Mouse (Mus musculus) spleen, postnatal 10 days (tissue): ENCODE measurements at regions not wholly inside any gene's neighbourhood (a gene's known extent, or its start where the extent isn't known, plus 50 kb on each side); places are given as distances from the start of the nearest gene placed in this dataset.

Source experiments
- DNase-seq, 2 experiments: peaks; one replicate each; pipeline ENCODE4 v3.0.0; 2021 to 2022; ENCODE audit warnings: low spot score in 2 of 2

DNA sequence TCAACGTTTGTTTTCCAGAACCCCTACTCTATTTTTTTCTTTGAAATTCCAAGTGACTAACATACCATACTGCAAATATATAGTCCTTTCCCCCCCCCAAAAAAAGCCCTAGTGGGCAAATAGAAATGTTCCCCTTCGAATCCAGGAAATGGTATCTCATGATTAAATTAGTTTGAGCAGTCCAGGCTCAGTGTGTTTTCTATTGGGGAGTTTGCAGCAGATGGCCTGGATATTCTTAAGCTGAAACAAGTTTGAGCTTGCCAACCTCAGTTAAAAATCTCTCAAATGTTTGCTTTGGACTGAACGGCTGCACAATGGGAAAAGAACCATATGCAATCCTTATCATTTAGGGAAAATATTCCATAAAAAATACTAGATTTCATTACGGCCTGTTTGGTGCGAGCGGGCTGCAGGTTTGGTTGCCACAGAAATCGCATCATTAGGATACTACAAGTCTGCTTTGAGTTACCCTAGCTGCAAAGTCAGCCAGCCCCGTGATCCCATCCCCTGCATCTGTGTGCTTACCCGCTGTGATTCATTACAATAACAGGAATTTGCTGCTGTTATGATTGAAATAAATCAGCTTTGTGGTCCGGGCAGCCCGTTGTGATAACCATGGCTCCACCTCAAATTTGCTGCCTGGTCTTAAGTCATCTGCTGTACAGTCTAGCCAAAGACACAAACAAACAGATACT, 227.2 kb upstream of the Zfp637 start:
- DNase-seq, result no peak

DNA sequence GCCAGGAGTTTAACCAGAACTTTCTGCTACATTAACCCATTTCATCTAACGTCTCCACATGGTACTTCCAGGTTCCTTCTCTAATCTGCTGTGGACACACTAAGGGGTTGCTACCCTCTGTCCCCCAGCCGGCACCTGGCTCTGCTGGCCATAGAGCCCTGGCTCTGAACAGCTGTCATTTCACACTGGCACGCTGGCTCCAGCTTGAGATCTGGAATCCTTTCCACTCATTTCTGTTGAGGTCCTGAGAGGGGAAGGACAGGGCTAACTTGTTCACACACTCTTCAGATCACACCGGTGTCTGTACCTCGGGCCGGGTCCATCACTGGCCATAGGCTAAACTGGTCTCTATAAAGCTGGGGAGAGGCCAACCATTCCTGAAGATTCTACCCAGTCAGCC, 226.6 kb upstream of the Zfp637 start:
- DNase-seq, result no peak

DNA sequence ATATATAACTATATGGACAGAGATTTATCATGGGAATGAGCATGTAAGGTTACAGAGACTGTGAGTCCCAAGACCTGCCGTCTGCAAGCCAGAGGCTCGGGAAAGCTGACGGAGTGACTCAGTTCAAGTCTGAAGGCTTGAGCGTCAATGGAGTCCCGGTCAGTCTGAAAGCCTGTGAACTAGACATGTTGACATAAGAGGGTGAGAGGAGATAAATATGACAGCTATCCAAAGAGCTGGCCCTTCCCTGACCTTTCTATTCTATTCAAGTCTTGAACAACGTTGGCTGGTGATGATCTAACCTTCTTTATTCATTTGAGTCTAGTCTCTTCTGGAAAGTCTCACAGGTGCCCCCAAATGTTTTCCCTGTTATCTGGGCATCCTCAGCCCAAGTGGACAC, 223.8 kb upstream of the Zfp637 start:
- DNase-seq, result no peak

DNA sequence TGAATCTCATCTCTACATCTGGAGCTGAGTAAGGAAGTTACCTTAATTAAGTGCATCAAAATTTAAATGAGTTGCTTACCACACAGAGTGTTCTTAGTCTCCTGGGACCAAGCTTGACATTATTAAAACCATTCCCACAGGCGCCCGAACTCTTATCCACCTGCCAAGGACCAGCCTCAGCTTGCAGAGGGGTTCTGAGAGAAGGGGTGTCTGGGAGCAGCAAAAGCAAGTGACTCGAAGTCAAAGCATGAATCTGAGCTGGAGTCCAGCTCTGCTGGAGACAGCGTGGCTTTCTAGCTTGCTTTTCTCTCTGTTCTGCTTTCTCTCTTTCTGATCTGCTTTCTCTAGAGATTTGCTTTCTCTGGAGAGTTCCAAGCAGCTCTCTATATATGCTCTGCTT, 223.0 kb upstream of the Zfp637 start:
- no peak for DNase-seq

DNA sequence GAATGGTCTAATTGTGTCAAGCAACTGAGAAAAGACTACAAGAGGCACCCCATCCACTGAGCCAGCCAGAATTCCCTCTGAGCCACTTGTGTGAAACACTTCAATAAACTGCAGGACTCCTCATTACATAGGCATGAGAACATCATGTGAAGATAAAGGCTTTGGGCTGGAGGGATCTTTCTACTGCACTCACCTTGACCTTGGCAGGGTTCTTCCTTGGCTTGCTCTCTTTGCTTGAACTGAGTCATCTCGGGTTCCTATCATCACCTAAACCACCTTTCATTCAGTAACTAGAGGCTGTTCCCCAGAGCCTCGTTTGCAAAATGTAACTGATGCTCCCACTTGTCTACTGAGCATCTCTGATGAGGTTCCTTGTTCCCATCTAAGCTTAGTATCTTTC, 221.4 kb upstream of the Zfp637 start:
- DNase-seq, result no peak

DNA sequence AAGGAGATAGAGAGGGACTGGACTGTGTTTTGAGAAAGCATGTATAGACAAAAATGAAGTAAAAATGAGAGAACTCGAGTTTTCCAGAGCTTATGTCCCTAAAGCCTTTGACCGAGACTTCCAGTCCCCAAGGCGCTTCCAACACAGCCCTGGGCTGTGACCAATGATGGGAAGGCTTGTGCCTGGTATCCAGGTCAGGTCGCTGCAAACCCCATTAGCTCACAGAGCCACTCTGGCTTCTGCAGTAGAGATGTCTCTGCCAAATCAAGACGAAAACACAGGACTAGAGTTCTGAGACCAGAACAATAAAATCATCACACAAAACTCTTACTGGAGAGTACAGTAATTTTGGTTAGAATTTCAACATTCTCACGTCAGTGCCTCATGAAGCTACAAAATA, 218.5 kb upstream of the Zfp637 start:
- DNase-seq, result no peak

DNA sequence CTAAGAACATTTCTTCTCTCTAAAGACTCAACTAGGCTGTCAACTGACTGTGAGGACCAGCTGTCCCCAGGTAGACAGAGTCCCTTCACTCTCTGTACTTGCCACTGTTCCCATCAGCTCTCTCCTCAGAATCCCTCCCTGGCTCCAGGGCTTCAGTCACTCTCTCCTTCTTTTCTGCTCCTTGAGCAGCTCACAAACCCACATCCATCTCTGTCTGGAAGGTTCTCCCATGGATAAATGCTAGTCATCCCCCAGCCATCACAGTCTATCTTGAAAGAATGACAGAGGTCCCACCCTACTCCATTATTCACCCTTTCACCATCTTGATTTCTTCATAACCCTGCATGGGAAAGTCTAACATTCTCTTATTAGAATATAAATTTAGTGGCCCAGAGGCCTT, 218.0 kb upstream of the Zfp637 start:
- no peak for DNase-seq

DNA sequence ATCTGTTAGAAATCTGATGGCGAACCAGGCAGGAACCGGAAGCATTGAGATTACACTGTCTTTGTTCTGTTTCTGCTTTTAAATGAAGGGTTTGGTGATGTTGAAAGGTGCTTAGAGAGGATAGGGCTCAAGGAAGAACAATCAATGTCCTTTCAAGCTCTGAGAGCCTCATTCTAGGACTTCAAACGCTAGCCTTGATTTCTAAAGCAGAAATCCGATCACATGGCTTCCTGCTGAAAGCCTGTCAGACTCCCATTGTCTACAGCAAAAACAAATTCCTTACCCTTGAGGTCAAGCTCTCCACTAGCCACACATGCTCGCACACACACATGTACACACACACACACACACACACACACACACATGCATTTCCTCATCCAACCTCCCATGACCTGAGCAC, 215.3 kb upstream of the Zfp637 start:
- no peak for DNase-seq

DNA sequence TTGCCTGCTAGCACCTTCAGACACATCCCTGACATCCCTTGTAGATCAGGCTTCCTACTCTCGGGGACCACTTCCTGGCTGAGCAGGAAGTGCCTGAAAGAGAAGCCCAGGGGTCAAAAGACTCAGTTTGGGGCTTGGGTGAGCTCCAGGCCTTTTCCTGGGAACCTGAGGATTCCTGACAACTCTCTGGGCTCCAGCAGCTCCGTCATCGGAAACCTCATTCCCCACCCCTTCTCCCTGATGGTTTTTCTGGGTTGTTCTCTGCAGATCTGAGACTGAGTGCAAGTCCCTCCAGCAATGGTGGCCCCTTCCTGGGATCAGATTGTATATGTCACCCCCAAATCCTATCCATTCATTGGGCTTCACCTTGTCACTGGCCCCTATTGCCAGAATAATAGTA, 213.5 kb upstream of the Zfp637 start:
- DNase-seq, result no peak

DNA sequence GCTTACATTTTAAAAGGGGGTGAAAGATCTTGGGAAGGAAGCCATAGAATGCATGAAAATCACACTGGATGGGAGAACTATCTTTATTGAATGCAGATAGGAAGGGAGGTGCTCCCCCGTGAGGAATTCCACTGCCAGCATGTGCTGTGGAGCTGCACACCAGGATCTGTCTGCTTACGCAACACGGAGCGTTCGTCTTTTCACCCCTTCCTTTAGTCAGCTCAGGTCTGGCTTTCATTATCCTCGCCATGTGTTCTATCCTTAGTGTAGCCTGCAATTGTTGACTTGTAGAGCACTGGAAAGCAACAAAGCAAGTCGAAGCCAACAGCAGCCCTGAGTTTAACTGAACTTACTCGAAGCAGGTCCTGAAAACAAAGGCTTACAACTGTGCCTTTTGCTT, 194.4 kb upstream of the Zfp637 start:
- no peak for DNase-seq

DNA sequence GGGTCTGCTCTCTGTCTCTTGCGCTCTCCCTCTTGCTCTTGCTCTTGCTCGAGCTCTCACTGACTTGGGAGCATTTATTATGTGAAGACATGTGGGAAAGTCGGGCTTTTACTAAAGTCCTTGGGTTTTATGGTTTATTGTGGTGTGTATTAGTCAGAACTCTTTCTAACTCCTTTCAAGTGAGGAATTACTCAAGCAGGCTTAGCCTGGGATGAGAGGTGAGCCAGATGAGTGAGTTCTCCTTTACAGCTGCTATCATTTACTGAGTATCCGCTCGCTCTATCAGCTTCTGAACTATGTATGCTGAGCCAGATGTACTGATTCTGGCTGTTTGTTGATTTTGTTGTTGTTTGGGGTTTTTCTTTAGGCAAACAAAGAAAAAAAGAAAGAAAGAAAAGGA, 190.4 kb upstream of the Zfp637 start:
- DNase-seq, result no peak

DNA sequence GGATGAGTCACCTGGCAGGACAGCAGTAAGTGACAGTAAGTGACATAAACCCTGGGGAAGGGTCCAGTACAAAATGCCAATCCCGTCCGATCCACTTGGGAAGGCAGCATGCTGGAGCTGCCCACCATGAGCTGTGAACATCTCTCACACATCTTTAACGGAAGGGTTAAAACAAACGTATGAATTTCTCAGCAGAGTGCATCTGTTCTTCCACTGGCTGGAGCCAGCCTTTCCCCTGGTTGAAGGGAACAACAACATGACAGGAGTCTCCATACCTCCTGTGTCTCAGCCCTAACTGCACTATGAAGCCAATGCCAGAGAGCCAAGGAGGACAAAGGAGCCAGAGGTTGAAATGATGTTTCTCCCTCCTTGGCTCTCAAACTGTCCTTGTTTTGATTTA, 189.4 kb upstream of the Zfp637 start:
- DNase-seq, result no peak

DNA sequence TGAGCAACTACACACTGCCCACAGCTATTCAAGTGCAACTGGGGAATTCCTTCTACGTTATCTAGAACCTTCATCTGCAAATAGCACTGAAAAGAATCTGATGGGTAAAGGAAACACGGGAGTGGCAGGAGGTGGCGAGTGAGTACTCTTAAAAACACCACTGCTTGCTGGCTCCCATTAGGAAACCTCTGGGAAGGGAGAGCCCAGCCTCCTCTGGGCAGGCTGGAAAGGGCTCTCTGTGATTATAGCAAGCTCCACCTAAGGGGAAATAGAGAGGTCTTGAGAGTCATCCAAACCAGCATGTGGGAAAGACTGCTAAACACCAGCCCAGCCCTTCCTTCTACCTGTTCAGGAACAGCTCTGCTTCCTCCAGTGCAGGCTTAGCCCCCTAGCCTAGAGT, 189.0 kb upstream of the Zfp637 start:
- no peak for DNase-seq

DNA sequence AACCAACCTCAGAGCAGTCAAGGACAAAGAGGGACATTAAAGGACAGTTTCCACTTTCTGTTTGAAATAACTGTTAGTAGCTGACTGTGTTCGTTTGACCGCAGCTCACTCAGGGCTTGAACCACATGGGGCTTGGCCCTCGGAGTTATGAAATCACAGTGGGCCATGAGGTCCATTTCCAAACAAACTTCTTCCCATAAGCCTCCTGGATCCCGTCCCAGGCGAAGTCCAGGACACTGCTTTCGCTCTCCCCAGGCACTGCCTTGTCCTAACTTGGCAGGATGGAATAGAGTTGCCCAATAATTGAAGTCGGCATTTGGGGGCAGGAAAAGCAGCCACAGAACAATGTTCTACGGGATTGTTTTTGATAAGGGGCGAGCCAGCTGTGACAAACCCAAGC, 188.1 kb upstream of the Zfp637 start:
- no peak for DNase-seq

DNA sequence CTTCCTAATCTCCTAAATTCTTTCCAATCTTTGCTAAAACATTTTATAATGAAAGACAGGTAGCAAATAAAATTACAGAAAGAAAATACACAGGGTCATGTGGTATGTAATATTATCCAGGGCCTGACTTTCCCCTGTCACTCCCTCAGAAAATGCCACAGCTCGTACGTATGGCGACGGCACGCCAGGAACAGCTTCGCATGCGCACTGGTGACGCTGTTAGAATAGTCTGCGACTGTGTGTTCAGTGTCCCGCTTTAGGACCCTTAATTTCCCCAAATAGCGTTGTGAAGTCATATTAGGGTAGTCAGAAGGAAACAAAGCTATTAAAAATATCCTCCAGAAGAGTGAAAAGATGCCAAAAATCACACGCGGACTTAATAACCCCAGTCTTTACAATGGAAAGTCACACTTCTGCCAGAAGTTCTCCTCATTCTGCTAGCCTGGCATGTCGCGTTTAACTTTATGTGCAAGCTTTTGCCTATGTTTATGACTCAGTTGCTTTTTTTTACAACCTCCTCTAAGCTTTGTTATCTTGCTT, 187.0 kb upstream of the Zfp637 start:
- no peak for DNase-seq

DNA sequence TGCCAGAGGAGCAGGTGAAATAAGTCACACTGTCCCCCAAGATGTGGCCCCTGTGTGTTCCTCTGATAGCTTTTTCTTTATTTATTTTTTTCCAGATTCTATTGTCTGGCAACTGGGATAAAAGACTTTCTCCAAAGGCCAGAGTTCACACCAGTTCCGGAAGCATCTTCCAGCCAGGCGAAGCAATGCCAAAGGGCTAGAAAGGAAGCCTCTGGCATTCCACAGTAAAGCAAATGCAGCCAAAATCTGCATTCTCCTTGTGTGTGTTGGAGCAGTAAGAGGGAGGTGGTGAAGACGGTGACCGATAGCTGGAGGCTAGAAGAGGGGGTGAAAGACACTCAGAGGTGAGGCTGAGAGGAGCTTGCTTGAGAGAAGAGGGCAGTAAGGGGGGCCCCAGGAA, 185.0 kb upstream of the Zfp637 start:
- DNase-seq, result no peak

DNA sequence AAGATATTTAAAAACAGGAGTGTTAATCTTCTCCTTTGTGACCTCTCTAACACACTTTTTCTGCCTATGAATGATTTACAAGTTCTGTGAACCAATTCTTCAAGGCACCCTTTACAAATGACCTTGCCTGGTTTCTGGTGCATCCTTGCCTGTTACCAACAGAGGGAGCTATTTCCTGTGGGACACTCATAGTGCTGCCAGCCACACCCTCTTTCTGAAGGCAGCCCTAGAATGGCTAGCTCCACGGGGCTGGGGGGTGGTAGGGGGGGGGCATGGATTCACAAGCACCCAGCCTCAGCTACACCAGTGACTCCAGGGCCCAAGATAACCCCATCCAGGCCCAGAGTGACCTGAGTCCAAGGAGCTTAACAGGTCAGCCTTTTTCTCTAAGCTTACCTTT, 180.4 kb upstream of the Zfp637 start:
- DNase-seq, result peak in 1 of 2 experiments; percentile 20

DNA sequence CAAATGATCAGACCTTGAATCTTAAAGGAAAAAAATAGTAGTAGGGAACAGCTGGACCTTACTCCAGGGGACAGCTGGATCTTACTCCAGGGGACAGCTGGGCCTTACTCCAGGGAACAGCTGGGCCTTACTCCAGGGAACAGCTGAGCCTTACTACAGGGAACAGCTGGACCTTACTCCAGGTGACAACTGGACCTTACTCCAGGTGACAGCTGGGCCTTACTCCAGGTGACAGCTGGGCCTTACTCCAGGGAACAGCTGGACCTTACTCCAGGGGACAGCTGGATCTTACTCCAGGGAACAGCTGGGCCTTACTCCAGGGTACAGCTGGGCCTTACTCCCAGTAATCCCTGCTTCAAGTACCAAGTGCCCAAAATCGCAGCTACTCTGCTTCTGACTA, 178.3 kb upstream of the Zfp637 start:
- no peak for DNase-seq

DNA sequence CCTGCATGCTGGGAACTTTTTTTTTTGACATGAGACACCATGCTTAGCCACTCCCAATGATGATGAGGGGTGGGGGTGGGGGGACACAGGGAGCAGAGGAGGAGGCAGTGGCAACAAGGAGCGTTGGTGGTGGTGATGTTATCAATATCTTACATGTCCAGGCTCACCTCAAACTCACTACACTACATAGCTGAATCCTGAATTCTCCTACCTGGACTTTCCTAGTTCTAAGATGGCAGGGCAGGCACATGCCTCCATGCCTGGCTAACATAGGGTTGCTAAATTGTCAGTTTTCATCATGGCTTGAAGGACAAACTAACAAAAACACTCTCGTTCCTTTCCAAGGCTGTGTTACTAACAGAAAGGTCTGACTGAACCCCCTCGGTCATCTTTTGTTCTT, 170.6 kb upstream of the Zfp637 start:
- no peak for DNase-seq

DNA sequence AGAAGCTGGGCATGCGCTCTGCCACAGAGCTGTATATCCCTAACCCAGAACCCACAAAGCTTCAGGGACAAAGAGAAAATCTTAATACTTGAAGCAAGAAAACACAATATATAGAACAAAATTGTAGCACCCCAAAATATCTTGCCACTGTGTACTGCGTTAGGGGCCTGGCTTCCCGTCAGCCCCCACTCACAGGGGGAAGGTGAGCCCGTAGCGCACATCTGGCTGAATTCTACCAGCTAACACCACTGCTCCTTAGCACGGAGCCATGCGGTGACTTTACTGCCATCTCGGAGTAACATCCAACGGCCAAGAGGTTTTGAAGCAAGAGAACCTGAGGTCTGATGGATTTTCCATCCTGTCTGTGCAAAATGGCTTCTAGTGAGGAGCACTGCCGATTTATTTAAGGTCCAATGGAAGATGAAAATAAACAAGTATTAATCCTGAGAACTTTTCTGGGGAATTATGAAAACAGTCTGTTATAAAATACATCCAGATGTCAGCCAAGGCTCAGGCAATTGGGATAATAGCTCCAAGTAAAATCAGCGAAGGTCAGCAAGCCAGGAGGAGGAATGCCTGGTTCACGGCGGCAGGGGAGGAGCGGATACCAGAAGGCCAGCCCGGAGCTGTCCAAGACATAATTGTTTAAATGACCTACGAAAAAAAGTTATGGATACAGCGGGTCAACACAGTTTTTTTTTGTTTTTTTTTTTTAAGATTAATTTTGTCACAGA, 170.0 kb upstream of the Zfp637 start:
- DNase-seq, result no peak

DNA sequence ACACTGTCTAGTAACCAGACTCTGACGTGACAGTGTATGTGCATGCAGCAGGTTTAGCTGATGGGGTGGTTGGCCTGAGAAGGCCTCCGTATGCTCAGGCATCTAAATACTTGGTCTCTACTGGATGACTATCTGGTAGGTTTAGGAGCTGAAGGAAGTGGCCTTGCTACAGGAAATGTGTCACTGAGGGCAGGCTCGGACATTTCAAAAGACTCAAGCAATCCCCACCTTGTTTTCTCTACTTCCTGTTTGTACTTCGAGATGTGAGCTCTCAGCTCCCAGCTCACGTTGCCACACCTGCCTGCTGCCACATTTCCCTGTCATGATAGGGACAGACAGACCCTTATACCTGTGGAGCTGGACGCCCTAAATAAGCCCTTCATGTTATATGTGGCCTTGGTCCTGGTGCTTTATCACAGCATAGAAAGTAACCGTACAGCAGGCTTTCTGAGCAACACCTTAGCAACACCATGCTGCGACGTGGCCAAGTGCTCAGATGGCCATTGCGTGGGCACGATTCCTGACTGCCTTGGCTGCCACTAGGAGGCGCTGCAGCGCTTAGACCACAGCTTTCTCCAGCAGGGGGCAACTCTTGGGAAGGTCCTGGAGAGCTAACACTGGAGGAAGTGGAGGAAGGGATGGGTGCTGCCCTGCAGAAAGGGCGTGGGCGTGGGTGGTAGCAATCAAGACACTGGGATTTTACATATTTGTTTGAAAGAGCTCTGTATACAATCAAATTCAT, 165.8 kb upstream of the Zfp637 start:
- peak in 1 of 2 experiments; percentile 46 for DNase-seq

DNA sequence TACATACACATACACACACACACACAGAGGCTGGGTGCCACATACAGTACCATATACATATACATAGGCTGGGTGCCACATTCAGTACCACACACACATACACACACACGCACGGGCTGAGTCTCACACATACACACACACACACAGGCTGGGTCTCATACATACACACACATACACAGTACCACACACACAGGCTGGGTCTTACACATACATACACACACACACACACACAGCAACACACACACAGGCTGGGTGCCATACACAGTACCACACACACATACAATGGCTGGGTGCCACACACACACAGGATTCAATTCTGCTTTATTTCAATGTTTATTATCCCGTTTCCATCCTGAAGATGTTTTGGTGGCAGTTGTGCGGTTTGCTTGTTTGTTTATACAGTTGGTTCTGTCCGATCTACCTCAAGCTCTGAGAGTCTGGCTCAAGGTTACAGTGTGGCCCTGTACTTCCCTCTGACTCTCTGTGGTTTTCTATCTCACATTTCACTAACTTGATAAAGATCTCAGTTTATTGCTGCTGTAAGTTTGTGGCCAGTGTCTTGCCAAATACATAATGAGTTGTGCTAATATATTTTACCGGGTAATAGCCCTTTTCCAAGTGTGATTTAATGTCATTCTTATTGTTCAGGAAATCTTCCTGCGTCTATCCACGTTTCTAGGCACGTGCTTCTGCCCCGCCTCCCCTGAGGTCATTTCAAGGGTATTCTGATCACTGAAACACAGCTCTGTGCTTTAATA, 164.7 kb upstream of the Zfp637 start:
- no peak for DNase-seq
